Mouse (Mus musculus) adrenal gland, postnatal 10 days (tissue): ENCODE data around the gene Nat10. TPM values are rescaled to one million over a fixed set of nuclear protein-coding genes. Genes with fewer than 3 reads are reported as not detected.
A peak's percentile ranks its signal among the peaks of the same experiment; 100 is the strongest.

Experiments
- DNase-seq: peaks from one replicate; pipeline ENCODE4 v3.0.0; 2021; ENCODE audit warnings: mixed read lengths
- long read RNA-seq, 2 experiments: library from polyadenylated mRNA; stranded (forward); transcript quantifications; one replicate each; pipeline ENCODE4 v2.0.0; 2021
- total RNA-seq, 2 experiments: library from RNA; stranded (reverse); gene quantifications; 2 replicates each; pipeline ENCODE4 v1.2.3; 2021

The Nat10 gene
- 10 to 100 TPM; 28.3 to 49.3 TPM for total RNA-seq
- long read RNA-seq, experiment 1, transcript Nat10-201 (29 exons, 3,879 nt) = major isoform, 6 of 16 reads
- long read RNA-seq, experiment 1, partial matches to known transcripts = 9 of 16 reads
- long read RNA-seq, experiment 1, other reads (novel, unspliced or antisense) = 1 of 16 reads
- long read RNA-seq, experiment 2, transcript Nat10-201 (29 exons, 3,879 nt) = major isoform, 11 of 18 reads
- long read RNA-seq, experiment 2, partial matches to known transcripts = 1 of 18 reads
- long read RNA-seq, experiment 2, other reads (novel, unspliced or antisense) = 5 of 18 reads

DNA sequence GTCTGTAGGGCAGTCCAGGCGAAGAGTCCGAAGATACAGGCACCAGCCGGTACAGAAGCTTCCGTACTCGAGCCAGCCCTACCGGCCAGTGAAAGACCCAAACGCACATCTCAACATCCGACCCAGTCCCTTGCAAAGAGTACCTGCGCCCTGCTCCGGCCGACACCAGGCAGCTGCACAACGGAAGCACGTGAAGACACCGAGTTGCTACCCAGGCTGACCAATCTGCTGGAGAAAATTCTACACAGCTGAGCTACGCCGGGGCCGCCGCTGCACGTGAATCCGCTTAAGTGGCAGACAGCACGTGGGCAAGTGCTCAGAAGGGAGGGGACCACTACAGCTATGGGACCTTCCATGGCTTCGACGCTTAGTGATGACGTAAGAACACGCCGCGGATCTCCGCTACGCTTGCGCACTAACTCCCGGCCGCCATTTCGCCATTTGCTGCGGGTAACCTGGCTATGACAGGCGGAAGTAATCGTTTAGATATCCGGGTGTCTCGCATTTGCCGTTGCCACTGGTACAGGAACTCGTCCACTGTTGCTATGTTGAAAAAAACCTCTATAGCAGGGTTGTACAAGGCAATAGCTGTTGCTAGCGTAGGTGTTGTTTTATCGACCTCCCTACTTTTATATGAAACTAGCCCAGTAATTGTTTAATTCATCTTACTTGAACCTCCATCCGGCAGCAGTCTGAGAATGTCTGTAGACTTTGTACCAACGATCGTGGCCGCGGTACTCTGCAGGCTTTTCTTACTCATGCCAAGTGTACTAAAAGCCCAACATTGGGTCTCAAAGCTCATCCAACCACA, at the start of gene Nat10:
Gene Nat10, minus strand, starts transcription at position 365 of the 811 bp plus-strand sequence.
- peak; percentile 98 for DNase-seq

DNA sequence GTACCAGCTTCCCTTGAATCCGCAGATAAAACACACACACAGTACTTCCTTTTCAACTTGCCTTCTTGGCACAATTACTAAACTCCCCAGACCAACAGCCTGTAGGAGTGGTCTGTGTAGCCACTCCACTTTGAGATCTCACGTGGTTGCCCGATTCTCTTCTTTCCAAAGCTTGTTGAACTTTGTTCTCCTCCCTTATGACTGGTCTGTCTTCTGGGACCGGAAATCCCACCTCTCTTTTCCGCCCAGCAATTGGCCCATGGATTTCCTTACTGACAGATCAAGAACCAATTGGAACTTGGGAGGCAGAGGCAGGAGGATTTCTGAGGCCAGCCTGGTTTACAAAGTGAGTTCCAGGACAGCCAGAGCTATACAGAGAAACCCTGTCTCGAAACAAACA, 49.3 kb upstream of the Nat10 start:
- no peak for DNase-seq

DNA sequence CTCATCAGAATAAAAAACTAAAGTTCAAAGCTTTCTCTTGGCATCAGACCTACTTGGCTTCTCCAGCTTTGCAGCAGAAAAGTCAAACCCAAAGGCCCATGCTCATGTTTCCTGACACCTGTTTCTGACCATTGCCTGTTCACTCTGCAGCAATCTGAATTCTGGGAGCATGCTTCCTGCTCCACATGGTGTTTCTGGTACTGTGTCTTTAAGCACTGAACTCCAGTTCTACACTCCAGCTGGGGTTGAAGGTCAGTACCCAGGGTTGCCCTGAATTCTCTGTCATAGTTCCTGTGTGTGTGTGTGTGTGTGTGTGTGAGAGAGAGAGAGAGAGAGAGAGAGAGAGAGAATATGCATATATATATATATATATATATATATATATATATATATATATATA, 47.4 kb upstream of the Nat10 start:
- DNase-seq = peak; percentile 30

DNA sequence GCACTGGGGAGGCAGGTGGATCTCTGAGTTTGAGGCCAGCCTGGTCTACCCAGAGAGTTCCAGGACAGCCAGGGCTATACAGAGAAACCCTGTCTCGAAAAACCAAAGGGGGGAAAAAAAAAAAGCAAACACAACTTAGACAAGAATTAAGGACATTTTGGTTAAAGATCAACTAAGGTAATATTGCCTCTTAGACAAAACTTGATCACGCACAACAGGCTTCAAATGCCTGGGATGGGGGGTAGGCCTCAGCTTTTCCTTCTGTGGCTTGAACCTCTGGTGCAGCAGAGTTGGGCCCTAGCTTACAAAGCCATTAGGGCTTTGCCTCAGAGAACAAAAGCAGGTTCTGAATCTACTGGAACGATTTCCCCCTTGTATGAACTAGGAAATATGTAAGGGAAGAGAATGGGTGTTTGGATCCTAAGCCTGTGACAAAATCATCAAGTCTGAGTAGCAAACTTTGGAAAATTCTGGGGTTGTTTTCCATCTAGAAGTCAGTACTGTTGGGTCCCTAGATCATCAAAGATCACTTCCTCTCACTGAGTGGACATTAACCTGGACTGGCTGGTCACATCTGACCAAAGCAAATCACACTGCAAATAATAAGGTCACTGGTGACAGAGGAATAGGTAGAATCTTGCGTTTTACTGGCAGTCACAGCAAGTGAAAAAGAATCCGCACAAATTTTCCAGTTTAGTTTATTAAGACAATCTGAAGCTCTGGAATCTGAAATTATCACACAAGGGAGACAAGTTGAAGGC, 42.9 kb upstream of the Nat10 start:
- DNase-seq = no peak

DNA sequence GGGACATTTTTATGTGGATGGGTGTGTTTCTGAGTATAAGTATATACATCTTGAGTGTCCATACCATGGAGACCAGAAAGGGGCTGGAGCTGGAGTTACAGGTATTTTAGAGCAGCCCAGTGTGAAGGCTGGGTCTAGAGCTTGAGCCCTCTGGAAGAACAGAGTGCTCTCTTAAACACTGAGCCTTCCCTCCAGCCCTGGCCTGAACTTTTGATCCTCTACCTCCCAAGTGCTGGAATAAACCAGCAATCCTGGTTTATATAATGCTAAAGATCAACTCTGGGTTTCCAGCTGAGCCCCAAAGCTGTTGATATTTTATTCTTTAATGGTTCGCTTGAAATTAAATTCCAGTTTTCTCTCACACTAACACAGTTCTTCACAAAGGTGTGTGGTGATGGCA, 41.4 kb upstream of the Nat10 start:
- no peak for DNase-seq

DNA sequence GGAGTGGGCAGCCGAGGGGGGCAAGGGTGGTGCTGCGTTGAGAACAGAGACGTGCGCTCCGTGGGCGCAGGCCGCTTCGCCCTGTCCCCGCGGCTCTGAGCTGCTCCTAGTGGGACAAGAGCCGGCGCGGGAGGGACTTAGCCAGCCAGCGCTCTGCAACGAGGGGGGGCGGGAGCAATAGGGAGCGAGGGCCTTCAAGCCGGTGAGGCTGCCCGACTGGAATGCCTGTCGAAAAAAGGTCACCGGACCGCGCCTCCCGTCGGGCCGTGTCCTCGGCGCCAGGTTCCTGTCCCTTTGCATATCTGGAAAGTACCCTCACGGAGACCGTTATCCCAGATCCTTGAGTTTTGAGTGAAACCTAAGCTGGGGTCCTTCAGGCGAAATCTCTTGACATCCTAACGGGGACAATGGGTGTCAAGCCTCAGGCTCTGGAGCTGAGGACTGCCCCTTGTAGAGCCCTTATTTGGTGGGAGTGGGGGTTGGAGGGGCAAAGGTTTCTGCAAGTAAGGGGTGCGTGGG, 36.5 kb upstream of the Nat10 start, which contains the start of gene Caprin1:
Gene Caprin1, minus strand, starts transcription at position 159 of the 519 bp plus-strand sequence.
- peak; percentile 95 for DNase-seq

DNA sequence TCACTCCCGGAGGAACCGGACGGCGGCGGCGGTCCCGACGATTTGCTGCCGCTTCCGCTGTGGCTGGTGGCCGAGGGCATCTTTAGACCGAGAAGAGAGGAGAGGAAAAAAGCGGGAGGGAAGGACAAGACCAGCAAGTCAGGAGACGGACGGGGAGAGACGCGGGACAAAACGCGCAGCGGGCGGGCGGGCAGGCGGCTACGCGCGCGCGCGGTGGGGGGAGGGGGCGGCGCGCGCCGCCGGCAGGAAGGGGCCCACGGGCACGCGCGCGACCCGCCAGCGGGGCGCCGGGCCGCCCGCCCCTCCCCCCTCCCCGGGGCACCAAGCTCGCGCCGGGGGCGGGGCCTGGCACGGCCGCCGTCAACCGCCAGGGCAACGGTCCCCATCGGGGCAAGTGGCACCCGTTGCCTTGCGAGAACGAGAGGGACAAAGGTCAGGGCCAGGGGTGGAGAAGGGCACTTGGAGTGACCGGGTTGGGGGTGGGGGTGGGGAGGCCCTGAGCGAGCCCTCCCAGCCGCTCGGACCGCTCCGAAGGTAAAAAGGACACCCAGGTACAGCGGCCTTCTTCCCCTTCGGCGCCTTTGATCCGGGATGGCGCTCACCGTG, 35.9 kb upstream of the Nat10 start:
- peak; percentile 94 for DNase-seq

DNA sequence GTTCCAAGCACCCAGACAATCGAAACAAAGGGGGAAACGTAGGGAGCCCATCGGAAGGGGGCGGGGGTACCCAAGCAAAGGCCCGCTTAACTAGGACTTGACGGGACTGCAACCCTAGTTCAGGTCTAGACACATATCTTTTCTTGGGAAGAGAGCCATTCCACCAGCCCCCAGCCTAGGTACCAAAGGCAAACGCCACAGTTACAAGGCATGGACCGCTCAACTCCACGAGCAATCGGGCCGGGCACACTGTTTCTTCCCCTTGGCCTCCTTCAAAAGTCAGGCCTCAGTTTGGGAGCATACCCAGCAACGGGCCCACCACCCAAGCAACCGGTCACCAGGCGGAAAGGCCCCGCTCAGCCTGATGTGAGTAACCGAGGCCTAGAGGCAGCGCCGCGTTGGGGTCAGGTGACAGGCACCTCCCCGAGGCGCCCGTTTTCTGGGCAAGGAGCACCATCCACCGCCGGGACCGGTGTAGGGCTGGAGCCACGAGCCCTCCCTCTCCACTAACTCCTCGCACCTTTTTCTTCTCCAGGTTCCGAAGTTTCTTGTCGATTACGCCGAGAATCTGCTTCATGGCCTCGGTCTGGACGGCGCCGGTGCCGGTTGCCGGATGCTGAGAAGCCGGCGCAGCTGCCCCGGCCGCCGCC, 35.3 kb upstream of the Nat10 start:
- DNase-seq = peak; percentile 73

DNA sequence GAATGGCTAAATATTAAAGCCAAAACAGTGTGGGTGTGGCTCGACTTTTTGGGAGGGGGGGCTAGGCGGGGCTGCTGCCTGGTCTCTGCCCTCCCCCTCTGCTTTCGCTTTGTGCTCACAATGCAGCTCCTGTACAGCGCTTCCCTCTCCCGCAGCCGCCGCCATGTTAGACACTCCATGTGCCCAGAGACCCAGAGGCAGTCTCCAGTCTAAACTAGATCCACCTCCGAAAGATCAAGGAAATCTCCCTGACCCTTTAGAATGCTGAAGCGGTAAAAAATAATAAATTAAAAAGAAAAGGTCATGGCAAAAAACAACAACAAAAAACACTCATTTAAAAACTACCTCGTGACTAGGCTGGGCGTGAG, 34.8 kb upstream of the Nat10 start:
- peak; percentile 88 for DNase-seq

DNA sequence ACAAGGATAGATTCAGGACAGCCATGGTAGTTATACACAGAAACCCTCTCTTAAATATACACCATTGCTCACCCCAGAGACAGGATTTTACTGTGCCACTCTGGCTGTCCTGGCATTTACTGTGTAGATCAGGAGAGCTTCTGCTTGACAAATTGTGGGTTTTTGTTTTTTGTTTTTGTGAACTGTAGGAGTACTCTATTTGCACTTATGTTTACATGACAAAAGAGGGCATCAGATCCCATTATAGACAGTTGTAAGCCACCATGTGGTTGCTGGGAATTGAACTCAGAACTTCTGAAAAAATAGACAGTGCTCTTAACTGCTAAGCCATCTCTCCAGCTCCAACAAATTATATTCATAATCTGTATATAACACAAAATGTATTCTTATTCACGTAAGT, 30.9 kb upstream of the Nat10 start:
- DNase-seq = no peak

DNA sequence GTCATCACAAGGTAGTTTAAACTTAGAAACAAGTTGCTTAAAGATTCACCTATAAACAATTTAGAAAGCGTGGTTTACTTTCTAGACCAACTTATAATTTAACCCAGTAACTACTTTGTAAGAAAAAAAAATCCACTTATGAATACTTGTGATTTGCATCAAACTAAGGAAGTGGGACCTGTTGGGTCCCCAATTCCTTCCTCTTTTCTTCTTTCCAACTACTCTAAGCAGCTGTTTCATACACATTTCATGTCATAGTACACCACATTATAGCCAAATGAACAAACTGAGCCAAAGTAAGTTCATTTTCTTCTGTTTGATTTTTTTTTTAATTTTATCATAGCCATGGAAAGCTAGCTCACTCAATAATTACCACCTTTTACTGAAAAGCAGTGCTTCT, 24.7 kb upstream of the Nat10 start:
- DNase-seq = no peak

DNA sequence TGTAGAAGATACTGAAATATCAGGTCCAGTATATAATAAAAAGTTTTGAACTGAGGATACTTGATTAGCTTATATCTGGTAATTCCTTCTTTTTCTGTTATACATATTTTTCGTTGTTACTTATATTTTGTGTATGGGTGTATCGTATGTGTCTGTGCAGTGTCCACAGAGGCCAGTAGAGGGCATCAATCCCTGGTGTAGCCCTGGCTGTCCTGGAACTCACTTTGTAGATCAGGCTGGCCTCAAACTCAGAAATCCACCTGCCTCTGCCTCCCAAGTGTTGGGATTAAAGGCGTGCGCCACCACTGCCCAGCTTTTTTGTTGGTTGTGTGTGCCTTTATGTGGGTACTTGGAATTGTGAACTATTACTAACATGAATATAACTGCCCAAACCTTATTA, 23.6 kb upstream of the Nat10 start:
- DNase-seq = no peak

DNA sequence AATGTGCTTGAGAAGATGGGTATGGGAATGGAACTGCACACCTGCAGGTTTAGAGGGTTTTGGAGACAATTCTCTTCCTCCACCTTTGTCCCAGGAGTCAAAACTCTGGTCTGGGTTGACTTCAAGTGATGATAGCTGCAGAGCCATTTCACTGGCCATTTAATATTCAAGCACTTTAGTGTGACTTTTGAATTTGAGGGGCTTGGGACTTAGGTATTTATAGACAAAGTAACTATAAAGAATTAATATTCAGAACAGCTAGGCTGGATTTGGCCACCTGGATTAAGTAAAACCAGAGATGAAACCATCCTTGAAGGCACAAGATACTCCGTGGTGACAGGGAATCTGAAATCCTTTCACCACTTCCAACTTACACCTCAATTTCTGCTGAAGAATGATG, 1.4 kb upstream of the Nat10 start:
- no peak for DNase-seq

DNA sequence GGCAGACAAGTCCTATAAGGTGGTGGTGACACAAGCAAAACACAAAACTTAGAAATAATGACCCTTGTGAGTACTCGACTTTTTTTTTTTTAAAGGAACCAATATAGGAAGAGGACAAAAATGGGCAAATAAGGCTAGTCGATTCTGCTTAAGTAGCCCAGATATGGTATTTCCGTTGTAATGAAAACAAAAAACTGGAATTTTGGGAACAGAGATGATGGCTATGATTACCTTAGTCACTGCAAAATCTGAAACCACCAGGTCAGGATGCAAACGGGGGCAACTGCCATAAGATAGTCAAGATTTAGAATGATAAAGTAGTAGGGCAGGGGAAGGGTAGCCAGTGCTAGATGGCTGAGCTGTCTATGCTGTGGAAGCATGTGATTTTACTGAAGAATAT, 923 bp upstream of the Nat10 start:
- no peak for DNase-seq

DNA sequence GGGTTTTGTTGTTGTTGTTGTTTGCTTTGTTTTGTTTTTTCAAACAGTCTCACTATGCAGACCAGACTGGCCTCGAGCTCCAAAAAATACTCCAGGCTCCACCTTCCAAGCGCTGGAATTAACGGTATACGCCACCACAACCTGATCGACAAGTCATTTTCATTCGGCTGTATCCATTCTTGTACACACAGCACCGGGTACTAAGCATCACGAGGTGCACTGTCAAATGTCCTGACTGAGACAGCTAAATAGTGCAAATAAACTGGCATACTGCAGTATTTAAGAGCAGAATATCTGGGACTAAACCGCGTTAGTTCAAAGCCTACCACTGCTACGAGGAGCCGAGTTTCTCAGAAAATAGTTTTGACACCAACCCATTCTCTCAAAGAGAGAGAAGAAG, 649 bp downstream of the Nat10 start:
- no peak for DNase-seq

DNA sequence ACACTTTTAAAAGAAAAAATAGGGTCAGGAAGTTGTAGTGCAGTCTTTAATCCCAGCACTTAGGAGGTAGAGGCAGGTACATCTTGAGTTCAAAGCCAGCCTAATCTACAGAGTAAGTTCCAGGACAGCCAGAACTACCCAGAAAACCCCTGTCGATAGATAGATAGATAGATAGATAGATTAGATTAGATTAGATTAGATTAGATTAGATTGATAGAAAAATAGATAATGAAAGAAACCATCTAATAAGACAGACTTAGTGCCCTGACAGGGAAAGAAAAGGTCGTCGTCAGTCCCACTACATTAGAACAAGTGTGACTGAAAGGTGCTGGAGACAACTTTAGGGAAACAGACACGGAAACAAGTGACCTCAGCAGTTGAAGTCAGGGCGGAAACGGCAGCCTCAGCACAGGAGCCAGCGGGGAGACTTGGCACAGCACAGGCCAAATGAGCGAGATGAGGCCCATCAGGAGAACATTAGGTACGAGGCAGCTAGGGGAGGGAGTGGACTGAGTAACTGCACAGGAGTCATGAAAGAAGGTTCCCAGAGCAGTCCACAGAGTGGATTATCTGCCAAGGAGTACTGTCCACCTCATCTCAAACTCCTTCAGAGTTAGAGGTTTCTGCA, 5.5 kb downstream of the Nat10 start:
- DNase-seq = no peak

DNA sequence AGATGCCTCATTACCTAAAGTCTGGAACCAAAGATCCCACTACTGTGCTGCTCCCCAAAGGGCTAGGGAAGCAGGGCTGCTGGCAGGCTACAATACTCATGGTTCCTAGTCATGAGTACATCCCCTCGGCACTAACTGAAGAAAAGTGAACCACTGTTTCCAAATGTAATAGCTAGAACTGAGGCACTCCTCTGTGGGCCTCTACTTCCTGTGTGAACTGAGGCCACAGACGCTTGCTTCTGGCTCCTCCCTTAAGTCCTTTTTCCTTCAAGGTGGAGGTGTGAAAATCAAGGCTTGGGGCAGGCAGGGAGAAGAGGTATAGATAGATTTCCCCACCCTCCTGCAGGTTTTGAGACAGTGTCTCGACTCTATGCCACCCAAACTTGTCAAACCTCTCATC, 6.5 kb downstream of the Nat10 start:
- no peak for DNase-seq

DNA sequence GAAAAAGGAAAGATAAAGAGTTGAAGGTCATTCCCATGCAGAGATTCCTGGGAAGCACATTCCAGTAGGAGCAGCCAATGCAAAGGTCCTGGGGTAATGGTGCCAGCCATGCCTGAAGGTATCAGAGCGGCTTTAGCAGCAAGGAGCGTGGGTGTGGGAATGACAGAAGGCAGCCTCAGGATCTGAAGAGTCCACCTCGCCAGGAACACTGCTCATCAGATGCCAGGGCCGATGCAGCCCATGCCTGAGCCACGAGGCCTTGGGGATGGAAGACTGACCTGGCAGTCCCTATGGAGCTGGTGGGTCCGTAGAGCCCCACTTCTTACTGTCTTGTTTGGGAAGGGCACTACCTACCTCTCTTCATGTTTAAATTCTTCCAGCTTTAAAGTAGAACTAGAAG, 9.3 kb downstream of the Nat10 start:
- DNase-seq = no peak

DNA sequence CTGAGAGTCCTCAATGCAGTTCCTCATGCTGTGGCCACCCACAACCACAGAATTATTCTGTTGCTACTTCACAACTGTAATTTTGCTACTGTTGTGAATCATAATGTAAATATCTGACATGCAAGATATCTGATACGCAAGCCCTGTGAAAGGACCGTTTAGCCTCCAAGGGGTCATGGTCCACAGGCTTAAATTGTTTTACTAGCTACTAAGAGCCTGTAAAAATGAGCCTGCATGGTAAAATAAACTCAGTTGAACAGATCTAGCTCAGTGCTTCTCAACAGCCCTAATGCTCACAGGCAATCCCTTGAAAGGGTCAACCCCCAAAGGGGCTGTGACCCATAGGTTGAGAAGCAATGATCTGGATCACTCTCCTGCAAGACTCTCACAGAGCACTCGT, 12.0 kb downstream of the Nat10 start:
- no peak for DNase-seq

DNA sequence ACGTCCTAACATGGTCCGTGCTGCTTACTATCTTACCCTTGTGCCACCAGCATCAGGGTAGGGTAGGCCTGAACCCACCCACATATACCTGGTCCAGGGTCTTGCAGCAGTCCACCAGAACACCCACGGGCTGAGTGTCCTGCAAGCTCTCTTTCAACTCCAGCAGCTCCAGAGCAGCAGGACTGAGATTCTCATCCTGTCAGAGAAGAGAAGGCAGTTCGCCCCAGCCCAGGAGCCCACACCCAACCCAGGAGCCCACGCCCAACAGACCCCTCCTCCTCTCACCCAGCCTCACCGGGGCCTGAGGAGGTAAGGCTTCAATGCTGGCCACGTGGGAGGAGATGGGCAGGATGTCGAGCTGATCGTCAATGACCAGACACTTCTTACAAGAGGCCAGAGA, 13.2 kb downstream of the Nat10 start:
- DNase-seq = no peak

DNA sequence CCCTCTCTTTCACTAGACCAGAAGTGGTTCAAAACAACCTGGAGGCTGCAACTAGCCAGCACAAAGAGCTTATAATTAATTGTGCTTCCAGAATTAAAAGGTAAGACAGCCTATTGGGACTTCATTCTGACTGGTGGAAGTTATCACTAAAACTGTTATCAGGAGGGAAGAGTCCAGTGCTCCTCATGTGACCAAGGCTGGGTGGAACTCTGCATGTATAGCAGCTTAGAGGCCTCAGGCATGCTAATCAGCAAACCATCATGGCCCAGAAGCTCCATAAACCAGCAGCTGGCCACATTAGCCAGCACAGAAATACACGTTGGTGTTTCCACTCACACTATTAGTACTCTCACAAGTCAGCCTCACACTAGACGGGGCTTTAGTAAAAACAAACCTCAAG, 14.3 kb downstream of the Nat10 start:
- no peak for DNase-seq
